Mouse (Mus musculus): ENCODE results near the gene Nkd1. TPM values are rescaled to one million over a fixed set of nuclear protein-coding genes. Genes with fewer than 3 reads are reported as not detected.

Gene Nkd1
- polyA plus RNA-seq, 1 experiment from 2014 or later: 46.4 TPM

- Histone ChIP-seq H3K27me3 (replicated peaks; ENCODE audit: control insufficient read depth, insufficient read depth, low read length) (peaks cover 13% of the 10 kb centered on the region), H3K4me2 (ENCODE audit: low read depth, low read length) (no peak overlapping the region), H3K9ac (ENCODE audit: low read depth, low read length) (no peak overlapping the region), H3K27ac (replicated peaks; ENCODE audit: low read depth, low read length) (no peak overlapping the region), H3K36me3 (ENCODE audit: control insufficient read depth, insufficient read depth, low read length) (no peaks in the 10 kb centered on the region), H3K4me3 (ENCODE audit: low read depth, low read length) (no peak overlapping the region), H3K9me3 (ENCODE audit: control insufficient read depth, low read length) (0 out of 2 replicates have a peak, but pooled peaks cover 4% of the 10 kb centered on the region), H3K4me1 (ENCODE audit: control insufficient read depth, insufficient read depth, low read length) (no peaks in the 10 kb centered on the region)
- no peak; the same call in 1 of the 2 replicates for ATAC-seq (ENCODE audit: low read depth)
- no peak for DNase-seq (ENCODE audit: low spot score)
- 9% methylated on average over 15 of the region's 15 CpGs for WGBS
Measured at GRCm38 (mm10) chr8:88512094-88512794, 8.9 kb upstream of the Nkd1 start.

- H3K36me3 ChIP-seq (ENCODE audit: control insufficient read depth, insufficient read depth, low read length): no peaks in the 10 kb centered on the region
- H3K4me1 ChIP-seq (ENCODE audit: control insufficient read depth, insufficient read depth, low read length): peaks cover 13% of the 10 kb centered on the region; the same call in 1 of the 2 replicates
- H3K4me3 ChIP-seq (ENCODE audit: low read depth, low read length): no peak overlapping the region
- 0 out of 2 replicates have a peak, but pooled peaks cover 4% of the 10 kb centered on the region for H3K9me3 ChIP-seq (ENCODE audit: control insufficient read depth, low read length)
- 0 out of 2 replicates have a peak, but pooled peaks cover 4% of the 10 kb centered on the region for H3K27me3 ChIP-seq (replicated peaks; ENCODE audit: control insufficient read depth, insufficient read depth, low read length)
- no peak overlapping the region for H3K27ac ChIP-seq (replicated peaks; ENCODE audit: low read depth, low read length)
- no peak overlapping the region for H3K9ac ChIP-seq (ENCODE audit: low read depth, low read length)
- no peak overlapping the region for H3K4me2 ChIP-seq (ENCODE audit: low read depth, low read length)
- DNase-seq (ENCODE audit: low spot score): no peak
- ATAC-seq (ENCODE audit: low read depth): no peak
- 63% methylated on average over 9 of the region's 9 CpGs for WGBS
Measured at GRCm38 (mm10) chr8:88518047-88518446, 3.1 kb upstream of the Nkd1 start.

DNA sequence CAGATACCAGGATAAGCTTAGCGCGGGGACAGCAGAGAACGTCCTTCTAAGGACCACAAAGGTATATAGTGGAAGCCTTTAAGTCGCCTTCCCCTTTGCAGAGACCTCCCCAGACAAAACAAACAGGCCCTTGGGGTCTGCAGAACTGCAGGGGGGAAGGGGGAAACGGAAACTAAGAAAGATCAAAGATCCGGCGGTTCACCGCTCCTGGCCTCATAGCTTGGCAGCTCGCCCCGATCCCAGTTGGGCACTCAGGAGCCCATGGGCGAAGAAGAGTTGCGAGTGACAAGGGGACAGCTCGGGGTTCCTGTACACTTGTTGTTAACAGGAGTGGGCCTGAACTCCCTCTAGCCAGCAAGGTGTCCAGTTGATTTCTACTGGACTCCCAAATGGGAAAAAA, 773 bp upstream of the Nkd1 start:
- Histone ChIP-seq H3K36me3 (ENCODE audit: control insufficient read depth, insufficient read depth, low read length) (peaks cover 4% of the 10 kb centered on the region; the same call in 1 of the 2 replicates), H3K9me3 (ENCODE audit: control insufficient read depth, low read length) (0 out of 2 replicates have a peak, but pooled peaks cover under 1% of the 10 kb centered on the region), H3K27ac (replicated peaks; ENCODE audit: low read depth, low read length) (peak overlapping the region; percentile 46; the same call in 1 of the 2 replicates), H3K4me1 (ENCODE audit: control insufficient read depth, insufficient read depth, low read length) (peaks cover 36% of the 10 kb centered on the region), H3K4me2 (ENCODE audit: low read depth, low read length) (peak overlapping the region; percentile 90), H3K4me3 (ENCODE audit: low read depth, low read length) (peak overlapping the region; percentile 89), H3K27me3 (replicated peaks; ENCODE audit: control insufficient read depth, insufficient read depth, low read length) (0 out of 2 replicates have a peak, but pooled peaks cover 4% of the 10 kb centered on the region), H3K9ac (ENCODE audit: low read depth, low read length) (peak overlapping the region; percentile 10; the same call in 1 of the 2 replicates)
- DNase-seq (ENCODE audit: low spot score): peak; percentile 41
- 15% methylated on average over 13 of the region's 13 CpGs for WGBS
- no peak for ATAC-seq (ENCODE audit: low read depth)

- Histone ChIP-seq H3K4me2 (ENCODE audit: low read depth, low read length) (peak overlapping the region; percentile 90), H3K9me3 (ENCODE audit: control insufficient read depth, low read length) (no peaks in the 10 kb centered on the region), H3K27ac (replicated peaks; ENCODE audit: low read depth, low read length) (peak overlapping the region; percentile 84), H3K36me3 (ENCODE audit: control insufficient read depth, insufficient read depth, low read length) (peaks cover 4% of the 10 kb centered on the region; the same call in 1 of the 2 replicates), H3K4me3 (ENCODE audit: low read depth, low read length) (peak overlapping the region; percentile 89), H3K27me3 (replicated peaks; ENCODE audit: control insufficient read depth, insufficient read depth, low read length) (0 out of 2 replicates have a peak, but pooled peaks cover 4% of the 10 kb centered on the region), H3K9ac (ENCODE audit: low read depth, low read length) (peak overlapping the region; percentile 86), H3K4me1 (ENCODE audit: control insufficient read depth, insufficient read depth, low read length) (peaks cover 48% of the 10 kb centered on the region)
- DNase-seq (ENCODE audit: low spot score): peak; percentile 36
- under 1% methylated on average over 25 of the region's 65 CpGs for WGBS
- ATAC-seq (ENCODE audit: low read depth): peak; percentile 51; the same call in 1 of the 2 replicates
Measured at GRCm38 (mm10) chr8:88521541-88522414, 624 bp downstream of the Nkd1 start.

DNA sequence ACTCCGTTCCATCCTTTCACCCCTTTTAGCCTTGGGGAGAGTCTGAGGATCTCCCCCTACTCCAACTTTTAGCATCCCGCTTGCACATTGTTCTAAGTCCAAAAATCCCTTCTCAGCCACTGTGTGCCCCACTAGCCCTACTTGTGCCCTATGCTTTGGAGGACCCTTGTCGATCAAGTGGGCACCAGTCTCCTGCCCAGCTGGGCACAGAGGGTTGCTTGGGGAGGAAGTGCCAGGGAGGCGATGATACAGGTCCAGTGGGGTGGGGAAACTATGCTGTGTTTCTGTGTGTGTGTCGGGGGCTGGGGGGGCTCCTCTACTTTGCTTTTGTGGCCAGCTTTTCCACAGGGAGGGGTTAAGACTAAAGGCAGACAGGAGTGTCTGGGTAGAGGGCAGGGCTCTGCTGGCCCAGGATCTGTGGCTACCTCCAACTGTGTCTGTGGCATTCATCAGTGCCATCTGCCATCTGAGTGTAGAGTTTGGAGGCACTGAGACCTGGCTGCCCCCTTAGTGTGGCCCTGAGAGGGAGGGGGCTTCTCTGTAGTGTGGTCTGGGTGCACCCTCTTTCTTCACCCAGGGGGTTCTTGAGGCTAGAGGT, 1.4 kb downstream of the Nkd1 start:
- Histone ChIP-seq H3K27ac (replicated peaks; ENCODE audit: low read depth, low read length) (peak overlapping the region; percentile 84; the same call in 1 of the 2 replicates), H3K9me3 (ENCODE audit: control insufficient read depth, low read length) (no peaks in the 10 kb centered on the region)
- no peak for ATAC-seq (ENCODE audit: low read depth)

GRCm38 (mm10) chr8:88523621-88524020, 2.5 kb downstream of the Nkd1 start:
- Histone ChIP-seq H3K9ac (ENCODE audit: low read depth, low read length) (peak overlapping the region; percentile 86; the same call in 1 of the 2 replicates), H3K9me3 (ENCODE audit: control insufficient read depth, low read length) (no peaks in the 10 kb centered on the region), H3K4me1 (ENCODE audit: control insufficient read depth, insufficient read depth, low read length) (peaks cover 53% of the 10 kb centered on the region), H3K4me2 (ENCODE audit: low read depth, low read length) (peak overlapping the region; percentile 90), H3K27ac (replicated peaks; ENCODE audit: low read depth, low read length) (peak overlapping the region; percentile 67), H3K27me3 (replicated peaks; ENCODE audit: control insufficient read depth, insufficient read depth, low read length) (0 out of 2 replicates have a peak, but pooled peaks cover 4% of the 10 kb centered on the region), H3K4me3 (ENCODE audit: low read depth, low read length) (peak overlapping the region; percentile 89), H3K36me3 (ENCODE audit: control insufficient read depth, insufficient read depth, low read length) (peaks cover 16% of the 10 kb centered on the region)
- ATAC-seq (ENCODE audit: low read depth) (no peak), DNase-seq (ENCODE audit: low spot score) (no peak)
- WGBS: 26% methylated on average over 4 of the region's 4 CpGs

More for the DNA sequence above, 1.4 kb downstream of the Nkd1 start:
- Histone ChIP-seq H3K4me3 (ENCODE audit: low read depth, low read length) (peak overlapping the region; percentile 89), H3K4me2 (ENCODE audit: low read depth, low read length) (peak overlapping the region; percentile 90), H3K36me3 (ENCODE audit: control insufficient read depth, insufficient read depth, low read length) (peaks cover 7% of the 10 kb centered on the region; the same call in 1 of the 2 replicates), H3K27me3 (replicated peaks; ENCODE audit: control insufficient read depth, insufficient read depth, low read length) (0 out of 2 replicates have a peak, but pooled peaks cover 4% of the 10 kb centered on the region), H3K4me1 (ENCODE audit: control insufficient read depth, insufficient read depth, low read length) (peaks cover 53% of the 10 kb centered on the region), H3K9ac (ENCODE audit: low read depth, low read length) (peak overlapping the region; percentile 86)
- DNase-seq (ENCODE audit: low spot score): no peak
- WGBS: 26% methylated on average over 5 of the region's 5 CpGs

GRCm38 (mm10) chr8:88524132-88524531, 3.0 kb downstream of the Nkd1 start:
- DNase-seq (ENCODE audit: low spot score) (peak; percentile 83), ATAC-seq (ENCODE audit: low read depth) (no peak)
- 15% methylated on average over 4 of the region's 4 CpGs for WGBS
- Histone ChIP-seq H3K4me3 (ENCODE audit: low read depth, low read length) (peak overlapping the region; percentile 89), H3K4me2 (ENCODE audit: low read depth, low read length) (peak overlapping the region; percentile 90), H3K36me3 (ENCODE audit: control insufficient read depth, insufficient read depth, low read length) (peaks cover 21% of the 10 kb centered on the region), H3K27ac (replicated peaks; ENCODE audit: low read depth, low read length) (peak overlapping the region; percentile 67; the same call in 1 of the 2 replicates), H3K9ac (ENCODE audit: low read depth, low read length) (peak overlapping the region; percentile 86; the same call in 1 of the 2 replicates), H3K27me3 (replicated peaks; ENCODE audit: control insufficient read depth, insufficient read depth, low read length) (0 out of 2 replicates have a peak, but pooled peaks cover 4% of the 10 kb centered on the region), H3K4me1 (ENCODE audit: control insufficient read depth, insufficient read depth, low read length) (peaks cover 53% of the 10 kb centered on the region), H3K9me3 (ENCODE audit: control insufficient read depth, low read length) (no peaks in the 10 kb centered on the region)

DNA sequence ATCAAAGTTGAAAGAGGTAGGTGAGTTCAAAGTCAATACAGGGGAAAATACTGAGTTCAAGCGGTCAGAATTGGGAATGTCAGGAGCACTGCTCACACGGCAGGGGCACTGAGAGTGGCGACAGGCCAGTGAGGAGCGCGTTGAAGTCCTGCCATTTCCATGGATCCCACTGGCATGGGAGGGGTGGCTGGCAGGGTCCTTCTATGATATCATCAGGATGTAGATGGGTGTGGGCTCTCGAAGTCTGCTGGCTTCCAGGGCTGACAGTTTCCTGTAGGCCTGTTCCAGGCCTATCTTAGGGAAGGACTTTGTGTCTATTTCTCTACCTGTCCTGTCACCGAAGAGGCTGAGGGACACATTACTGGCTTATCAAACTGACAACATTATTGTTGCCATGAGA, 3.7 kb downstream of the Nkd1 start:
- H3K4me3 ChIP-seq (ENCODE audit: low read depth, low read length): peak overlapping the region; percentile 89; the same call in 1 of the 2 replicates
- 0 out of 2 replicates have a peak, but pooled peaks cover 4% of the 10 kb centered on the region for H3K27me3 ChIP-seq (replicated peaks; ENCODE audit: control insufficient read depth, insufficient read depth, low read length)
- H3K4me2 ChIP-seq (ENCODE audit: low read depth, low read length): peak overlapping the region; percentile 90
- H3K9ac ChIP-seq (ENCODE audit: low read depth, low read length): peak overlapping the region; percentile 26; the same call in 1 of the 2 replicates
- 67% methylated on average over 7 of the region's 7 CpGs for WGBS
- H3K4me1 ChIP-seq (ENCODE audit: control insufficient read depth, insufficient read depth, low read length): peaks cover 53% of the 10 kb centered on the region
- ATAC-seq (ENCODE audit: low read depth) (no peak), DNase-seq (ENCODE audit: low spot score) (no peak)
- peaks cover 28% of the 10 kb centered on the region for H3K36me3 ChIP-seq (ENCODE audit: control insufficient read depth, insufficient read depth, low read length)
- no peak overlapping the region for H3K27ac ChIP-seq (replicated peaks; ENCODE audit: low read depth, low read length)
- H3K9me3 ChIP-seq (ENCODE audit: control insufficient read depth, low read length): no peaks in the 10 kb centered on the region
